Mouse (Mus musculus) layer of hippocampus, adult 8-10 months (tissue): ENCODE results near the gene Fam210b. TPM values are rescaled to one million over a fixed set of nuclear protein-coding genes. Genes with fewer than 3 reads are reported as not detected.

Experiments
- DNase-seq, 2 experiments: peaks; one replicate each; pipeline ENCODE4 v3.0.0; 2022; ENCODE audit warnings: low spot score in 2 of 2
- total RNA-seq, 4 experiments: library from RNA; stranded (reverse); gene quantifications; 2 replicates each; pipeline ENCODE4 v1.2.4; 2022

The Fam210b gene
- total RNA-seq, 4 experiments from 2014 or later, result 19.5 to 22.8 (median 21.6) TPM

- DNase-seq, result no peak
Measured at GRCm38 (mm10) chr2:172349776-172350175, 4.4 kb downstream of the Fam210b start.

DNA sequence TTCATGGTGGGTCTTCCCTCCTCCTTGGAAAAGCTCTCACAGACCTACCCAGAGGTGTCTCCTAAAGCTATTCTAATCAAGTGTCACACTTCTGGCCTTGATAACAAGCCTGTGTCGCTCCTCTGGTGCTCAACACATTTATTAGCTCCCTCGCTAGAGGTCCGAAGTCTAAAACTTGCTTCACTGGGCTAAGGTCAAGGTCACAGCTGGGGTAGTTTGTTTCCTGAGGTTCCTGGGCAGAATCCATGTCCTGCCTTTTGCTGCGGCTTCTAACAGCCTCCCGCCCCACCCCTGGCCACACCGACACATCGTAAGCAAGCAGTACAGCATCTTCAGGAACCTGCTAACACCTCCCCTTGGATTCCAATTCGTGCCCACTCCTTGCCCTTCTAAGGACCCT is 5.4 kb downstream of the Fam210b start:
- no peak for DNase-seq

GRCm38 (mm10) chr2:172353218-172353617 is 7.9 kb downstream of the Fam210b start:
- DNase-seq, result no peak

GRCm38 (mm10) chr2:172354761-172355160 is 9.4 kb downstream of the Fam210b start:
- no peak for DNase-seq

DNA sequence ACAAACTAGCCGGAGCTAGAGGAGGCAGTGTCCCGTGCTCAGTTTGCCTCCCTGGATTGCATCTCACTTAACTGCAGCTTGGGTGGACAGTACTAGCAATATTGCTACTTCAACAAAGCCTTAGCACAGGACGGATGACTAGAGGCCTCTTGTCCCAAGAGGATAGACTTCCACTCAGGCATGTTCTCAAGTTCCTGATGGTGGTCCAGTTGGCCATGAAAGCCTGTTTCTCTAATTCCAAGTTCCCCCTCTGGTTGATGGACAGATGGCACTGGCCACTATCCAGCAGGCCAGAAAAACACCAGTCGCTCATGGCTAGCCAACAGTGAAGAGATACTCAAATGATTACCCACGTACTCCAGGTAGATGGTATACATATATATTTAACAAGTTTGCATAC is 10.5 kb downstream of the Fam210b start:
- DNase-seq, result no peak

DNA sequence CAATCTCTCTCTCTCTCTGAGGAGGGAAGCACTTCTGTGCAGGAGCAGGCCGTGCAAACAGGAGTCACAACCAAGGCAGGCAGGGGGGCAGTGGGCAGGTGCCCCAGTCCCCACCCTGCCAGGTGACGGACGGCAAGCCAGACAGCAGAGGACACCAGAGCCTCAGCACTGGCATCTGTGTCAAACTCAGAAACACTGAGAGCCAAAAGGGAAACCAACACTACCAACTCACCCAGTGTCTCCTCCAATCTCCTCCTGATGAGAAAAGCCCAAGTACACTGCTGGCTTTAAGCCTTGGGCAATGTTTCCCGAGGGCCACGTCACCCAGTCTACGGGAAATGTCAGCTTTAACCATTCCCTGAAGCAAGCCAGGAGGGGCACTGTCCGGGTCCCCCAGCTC is 17.8 kb downstream of the Fam210b start:
- DNase-seq, result no peak

DNA sequence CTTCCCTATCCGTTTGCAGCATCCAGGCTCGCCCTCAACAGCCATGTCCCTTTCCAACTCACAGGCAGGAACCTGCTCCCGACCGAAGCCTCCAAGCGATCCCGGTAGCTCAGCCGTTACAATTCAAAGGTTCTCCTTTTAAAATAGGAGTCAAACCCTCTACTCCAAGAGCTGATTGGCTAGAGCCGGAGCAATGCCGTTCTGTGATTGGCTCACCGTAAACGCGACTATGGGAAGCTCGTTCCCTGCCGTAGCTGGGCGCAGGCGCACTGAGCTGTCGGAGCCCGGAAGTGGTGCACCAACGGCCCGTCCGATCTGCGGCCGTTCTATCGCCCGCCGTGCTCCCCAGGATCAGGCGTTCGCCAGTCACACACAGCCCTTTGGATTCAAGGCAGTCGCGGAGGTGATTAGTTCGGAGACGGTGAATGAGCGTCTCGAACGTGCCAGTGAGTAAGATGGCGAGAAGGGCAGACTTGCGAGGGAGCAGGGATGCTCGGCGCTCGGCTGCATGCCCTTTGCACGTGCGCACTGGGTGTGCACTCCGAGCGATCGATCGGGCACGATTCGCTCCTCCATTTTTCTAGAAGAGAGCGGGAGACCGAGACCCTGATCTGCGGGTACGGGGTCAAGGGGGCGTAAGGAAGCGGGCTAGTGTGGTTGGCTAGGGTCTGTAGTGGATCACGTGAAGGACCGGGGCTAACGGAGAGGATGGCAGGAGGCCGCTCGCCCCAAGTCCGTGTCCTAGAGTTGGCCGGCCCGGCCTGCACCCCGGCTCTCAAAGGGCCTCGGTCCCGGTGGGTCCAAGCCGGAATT is 25.3 kb downstream of the Fam210b start, which contains the start of the genes Aurka and Cstf1:
Aurka (minus strand) TSS at position 125 of the 813 bp plus-strand sequence.
Cstf1 (plus strand) TSS at position 271 of the 813 bp plus-strand sequence.
- DNase-seq, result peak; percentile 94 to 95

GRCm38 (mm10) chr2:172371258-172371657 is 25.9 kb downstream of the Fam210b start:
- DNase-seq, result no peak

GRCm38 (mm10) chr2:172376551-172376950 is 31.2 kb downstream of the Fam210b start:
- no peak for DNase-seq

GRCm38 (mm10) chr2:172376999-172377515 is 31.7 kb downstream of the Fam210b start:
- no peak for DNase-seq

DNA sequence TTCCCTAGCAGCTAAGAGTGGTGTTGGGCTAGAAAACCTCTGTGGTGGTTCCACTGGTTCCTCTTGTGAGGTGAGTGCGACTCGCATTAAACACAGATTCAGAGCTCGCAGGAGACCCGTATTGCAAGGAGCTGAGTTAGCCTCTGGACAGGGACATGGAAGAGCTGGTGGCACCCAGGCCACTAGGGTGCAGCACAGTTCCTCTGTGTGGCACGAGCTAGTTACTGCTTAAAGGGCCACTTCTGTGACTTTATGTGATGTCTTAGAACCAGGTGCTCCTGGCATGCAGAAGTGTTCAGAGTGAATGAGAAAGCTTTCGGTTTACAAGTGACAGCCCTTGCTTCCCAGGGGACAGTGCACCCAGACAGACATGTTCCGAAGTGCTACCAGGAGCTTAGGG is 33.0 kb downstream of the Fam210b start:
- peak in 1 of 2 experiments; percentile 20 for DNase-seq

DNA sequence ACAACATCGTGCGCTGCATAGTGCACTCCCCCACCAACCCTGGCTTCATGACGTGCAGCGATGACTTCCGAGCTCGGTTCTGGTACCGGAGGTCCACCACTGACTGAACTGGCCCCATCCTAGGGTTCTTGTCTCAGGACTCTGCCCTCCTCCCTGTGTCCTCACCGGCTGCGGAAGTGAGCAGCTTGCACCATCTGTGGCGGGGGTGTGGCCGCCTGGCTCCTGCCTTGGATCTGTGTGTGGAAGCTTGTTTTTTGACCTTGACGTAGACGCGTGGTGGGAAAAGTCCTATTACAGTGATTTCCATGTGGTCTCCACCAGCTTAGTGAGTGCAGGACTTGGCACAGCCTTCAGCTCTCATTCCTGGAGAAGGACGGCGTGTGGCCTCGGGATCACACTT is 35.1 kb downstream of the Fam210b start:
- DNase-seq, result no peak

- DNase-seq, result no peak
Measured at GRCm38 (mm10) chr2:172381341-172381740, 36.0 kb downstream of the Fam210b start.

- no peak for DNase-seq
Measured at GRCm38 (mm10) chr2:172381898-172382297, 36.5 kb downstream of the Fam210b start.

GRCm38 (mm10) chr2:172384715-172385114 is 39.4 kb downstream of the Fam210b start:
- DNase-seq, result no peak

- no peak for DNase-seq
Measured at GRCm38 (mm10) chr2:172390341-172390740, 45.0 kb downstream of the Fam210b start.

GRCm38 (mm10) chr2:172392041-172392521 is 46.7 kb downstream of the Fam210b start:
- DNase-seq, result peak in 1 of 2 experiments; percentile 38

GRCm38 (mm10) chr2:172393391-172394051 is 48.2 kb downstream of the Fam210b start, which contains the start of gene Cass4:
Cass4 (plus strand) TSS chr2:172393794.
- no peak for DNase-seq

DNA sequence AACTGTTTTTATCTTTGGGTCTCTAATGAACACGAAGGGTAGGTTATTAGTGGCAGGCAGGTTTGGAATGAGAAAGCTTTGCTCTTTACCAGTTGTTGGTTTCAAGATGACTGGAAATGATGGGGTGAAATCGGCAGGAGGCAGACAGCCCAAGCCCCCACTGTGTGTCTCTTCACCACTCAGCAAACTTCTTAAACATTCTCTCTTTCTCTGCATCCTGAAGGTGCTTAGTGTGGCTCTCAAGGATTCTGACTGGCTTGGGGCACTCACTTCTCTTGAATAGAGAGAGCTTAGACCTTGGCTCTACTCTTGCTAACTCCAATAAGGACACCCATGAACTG is 48.7 kb downstream of the Fam210b start:
- DNase-seq, result no peak

DNA sequence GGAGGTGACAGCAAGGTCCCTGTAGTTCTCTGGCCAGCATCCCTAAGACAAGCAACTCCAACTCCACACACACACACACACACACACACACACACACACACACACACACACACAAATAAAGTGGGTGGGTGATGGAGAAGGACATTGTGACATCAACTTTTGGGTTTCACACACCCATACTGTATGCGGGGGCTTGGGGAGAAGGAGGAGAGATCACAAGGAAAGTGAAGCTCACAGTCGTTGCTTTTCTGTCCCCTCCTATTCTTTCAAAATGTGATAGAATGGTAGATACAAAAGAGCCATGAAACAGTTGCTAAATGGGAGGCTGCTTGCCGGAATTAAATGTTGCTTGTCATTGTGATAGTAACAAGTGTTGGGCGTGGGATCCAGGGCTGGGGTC is 49.3 kb downstream of the Fam210b start:
- DNase-seq, result no peak

DNA sequence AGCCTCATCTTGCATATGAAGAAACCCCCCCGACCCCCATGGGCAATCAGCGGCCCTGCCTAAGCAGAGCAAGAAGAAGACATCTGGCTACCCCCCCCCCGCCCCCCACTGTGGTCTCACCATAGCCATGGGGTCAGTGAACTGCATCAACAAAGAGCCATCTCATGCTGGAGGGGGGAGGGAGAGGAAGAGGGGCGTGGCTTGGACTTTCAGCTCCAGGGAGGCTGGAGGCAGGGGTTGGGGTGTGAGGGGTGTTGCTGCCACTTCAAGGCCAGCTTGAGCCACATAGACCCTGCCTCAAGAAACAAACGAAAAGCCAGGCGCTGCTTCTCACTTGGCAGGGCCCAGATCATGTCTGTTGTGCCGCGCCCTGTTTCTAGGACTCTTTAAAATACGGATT is 50.6 kb downstream of the Fam210b start:
- DNase-seq, result no peak

- DNase-seq, result no peak
Measured at GRCm38 (mm10) chr2:172399901-172400300, 54.5 kb downstream of the Fam210b start.
